Mouse (Mus musculus): ENCODE measurements around the gene Tbx10. TPM values are rescaled to one million over a fixed set of nuclear protein-coding genes. Genes with fewer than 3 reads are reported as not detected.
A peak's percentile ranks its signal among the peaks of the same experiment; 100 is the strongest.
"Not testable (repeated sequence)": the region's sequence is repeated elsewhere in the genome, so short reads cannot be mapped to it uniquely, and the experiment has no call there.

The Tbx10 gene
- polyA plus RNA-seq, 1 experiment from 2014 or later: not detected

GRCm38 (mm10) chr19:4033742-4034141 lies 41.2 kb downstream of the Tbx10 start:
- no peak for ATAC-seq (ENCODE audit: borderline replicate concordance, extremely low read depth, low FRiP score, low TSS enrichment)
- Histone ChIP-seq H3K36me3 (peaks cover 6% of the 10 kb centered on the region; the same call in 1 of the 2 replicates), H3K9me3 (no peaks in the 10 kb centered on the region), H3K9ac (no peak overlapping the region), H3K27me3 (no peaks in the 10 kb centered on the region), H3K27ac (no peak overlapping the region), H3K4me2 (no peak overlapping the region), H3K4me3 (no peak overlapping the region), H3K4me1 (peaks cover 4% of the 10 kb centered on the region; the same call in 1 of the 2 replicates)
- 44% methylated on average over 5 of the region's 5 CpGs for WGBS

- H3K4me1 ChIP-seq: peaks cover 4% of the 10 kb centered on the region; the same call in 1 of the 2 replicates
- no peaks in the 10 kb centered on the region for H3K27me3 ChIP-seq
- peak overlapping the region; percentile 23; the same call in 1 of the 2 replicates for H3K4me2 ChIP-seq
- no peak overlapping the region for H3K9ac ChIP-seq
- 68% methylated on average over 12 of the region's 12 CpGs for WGBS
- peaks cover 6% of the 10 kb centered on the region; the same call in 1 of the 2 replicates for H3K36me3 ChIP-seq
- ATAC-seq (ENCODE audit: borderline replicate concordance, extremely low read depth, low FRiP score, low TSS enrichment): no peak
- no peaks in the 10 kb centered on the region for H3K9me3 ChIP-seq
- no peak overlapping the region for H3K27ac ChIP-seq
- H3K4me3 ChIP-seq: no peak overlapping the region
Observed at GRCm38 (mm10) chr19:4036327-4037045, 43.9 kb downstream of the Tbx10 start.

- peak overlapping the region; percentile 63 for H3K4me3 ChIP-seq
- ATAC-seq (ENCODE audit: borderline replicate concordance, extremely low read depth, low FRiP score, low TSS enrichment): peak; percentile 56
- not testable (repeated sequence) for H3K9me3 ChIP-seq, H3K4me1 ChIP-seq, H3K36me3 ChIP-seq, H3K27me3 ChIP-seq
- H3K4me2 ChIP-seq: peak overlapping the region; percentile 74
- peak overlapping the region; percentile 59 for H3K9ac ChIP-seq
- WGBS: 23% methylated on average over 7 of the region's 8 CpGs
- peak overlapping the region; percentile 77 for H3K27ac ChIP-seq
Observed at GRCm38 (mm10) chr19:4037154-4037787, 44.7 kb downstream of the Tbx10 start.

GRCm38 (mm10) chr19:4037788-4038232 lies 45.3 kb downstream of the Tbx10 start, which contains the start of gene Gstp1:
TSS of gene Gstp1 (minus strand) at chr19:4037985.
- Histone ChIP-seq H3K9ac (peak within 1 kb of the TSS; percentile 59), H3K27ac (peak within 1 kb of the TSS; percentile 77), H3K27me3 (no peaks in the 10 kb centered on the region), H3K4me3 (peak within 1 kb of the TSS; percentile 63), H3K4me1 (peaks cover 4% of the 10 kb centered on the region; the same call in 1 of the 2 replicates), H3K36me3 (peaks cover 6% of the 10 kb centered on the region; the same call in 1 of the 2 replicates), H3K9me3 (no peaks in the 10 kb centered on the region), H3K4me2 (peak within 1 kb of the TSS; percentile 74)
- WGBS: under 1% methylated on average over 26 of the region's 26 CpGs
- ATAC-seq (ENCODE audit: borderline replicate concordance, extremely low read depth, low FRiP score, low TSS enrichment): peak; percentile 90; the same call in 1 of the 2 replicates

GRCm38 (mm10) chr19:4040941-4041340 lies 48.4 kb downstream of the Tbx10 start:
- not testable (repeated sequence) for ATAC-seq (ENCODE audit: borderline replicate concordance, extremely low read depth, low FRiP score, low TSS enrichment); H3K4me3 ChIP-seq; H3K27me3 ChIP-seq; H3K4me2 ChIP-seq; H3K9ac ChIP-seq; H3K4me1 ChIP-seq; H3K9me3 ChIP-seq; H3K36me3 ChIP-seq; H3K27ac ChIP-seq
- 77% methylated on average over 5 of the region's 5 CpGs for WGBS

GRCm38 (mm10) chr19:4041500-4041899 lies 48.9 kb downstream of the Tbx10 start:
- H3K4me1 ChIP-seq: peaks cover 12% of the 10 kb centered on the region
- not testable (repeated sequence) for H3K36me3 ChIP-seq; H3K4me2 ChIP-seq; H3K27ac ChIP-seq; H3K4me3 ChIP-seq; H3K9me3 ChIP-seq; H3K27me3 ChIP-seq; H3K9ac ChIP-seq; ATAC-seq (ENCODE audit: borderline replicate concordance, extremely low read depth, low FRiP score, low TSS enrichment)
- WGBS: 84% methylated on average over 3 of the region's 4 CpGs

GRCm38 (mm10) chr19:4042124-4042523 lies 49.6 kb downstream of the Tbx10 start:
- Histone ChIP-seq H3K9me3 (no peaks in the 10 kb centered on the region), H3K27ac (no peak overlapping the region), H3K36me3 (no peaks in the 10 kb centered on the region), H3K27me3 (no peaks in the 10 kb centered on the region), H3K4me2 (no peak overlapping the region), H3K4me3 (no peak overlapping the region), H3K9ac (no peak overlapping the region), H3K4me1 (peaks cover 10% of the 10 kb centered on the region)
- 62% methylated on average over 14 of the region's 14 CpGs for whole genome bisulfite sequencing
- ATAC-seq (ENCODE audit: borderline replicate concordance, extremely low read depth, low FRiP score, low TSS enrichment): no peak

- H3K9me3 ChIP-seq; H3K27me3 ChIP-seq; H3K4me1 ChIP-seq; H3K4me2 ChIP-seq; H3K9ac ChIP-seq; H3K4me3 ChIP-seq; H3K36me3 ChIP-seq; ATAC-seq (ENCODE audit: borderline replicate concordance, extremely low read depth, low FRiP score, low TSS enrichment); H3K27ac ChIP-seq: not testable (repeated sequence)
- WGBS: 80% methylated on average over 5 of the region's 5 CpGs
Observed at GRCm38 (mm10) chr19:4044109-4044508, 51.6 kb downstream of the Tbx10 start.

GRCm38 (mm10) chr19:4045966-4046865 lies 53.7 kb downstream of the Tbx10 start, which contains the start of gene Gstp2:
TSS of gene Gstp2 (minus strand) at chr19:4046023.
- H3K9ac ChIP-seq: no peak within 1 kb of the TSS
- H3K4me1 ChIP-seq: peaks cover 10% of the 10 kb centered on the region
- no peaks in the 10 kb centered on the region for H3K27me3 ChIP-seq
- peak; percentile 53; the same call in 1 of the 2 replicates for ATAC-seq (ENCODE audit: borderline replicate concordance, extremely low read depth, low FRiP score, low TSS enrichment)
- no peaks in the 10 kb centered on the region for H3K36me3 ChIP-seq
- no peaks in the 10 kb centered on the region for H3K9me3 ChIP-seq
- H3K27ac ChIP-seq: peak within 1 kb of the TSS; percentile 53
- peak within 1 kb of the TSS; percentile 43 for H3K4me2 ChIP-seq
- no peak within 1 kb of the TSS for H3K4me3 ChIP-seq
- WGBS: 23% methylated on average over 16 of the region's 16 CpGs

- Histone ChIP-seq H3K4me2 (no peak overlapping the region), H3K4me3 (no peak overlapping the region), H3K4me1 (peaks cover 10% of the 10 kb centered on the region), H3K9me3 (no peaks in the 10 kb centered on the region), H3K9ac (no peak overlapping the region), H3K27me3 (no peaks in the 10 kb centered on the region), H3K27ac (no peak overlapping the region), H3K36me3 (no peaks in the 10 kb centered on the region)
- ATAC-seq (ENCODE audit: borderline replicate concordance, extremely low read depth, low FRiP score, low TSS enrichment): no peak
- 68% methylated on average over 8 of the region's 8 CpGs for WGBS
Observed at GRCm38 (mm10) chr19:4046866-4047254, 54.3 kb downstream of the Tbx10 start.

- no peaks in the 10 kb centered on the region for H3K36me3 ChIP-seq
- no peak for ATAC-seq (ENCODE audit: borderline replicate concordance, extremely low read depth, low FRiP score, low TSS enrichment)
- WGBS: 13% methylated on average over 4 of the region's 4 CpGs
Observed at GRCm38 (mm10) chr19:4047859-4048258, 55.3 kb downstream of the Tbx10 start.

More at GRCm38 (mm10) chr19:4047859-4048258, 55.3 kb downstream of the Tbx10 start:
- Histone ChIP-seq H3K4me2 (no peak overlapping the region), H3K27ac (no peak overlapping the region), H3K4me3 (no peak overlapping the region), H3K27me3 (no peaks in the 10 kb centered on the region), H3K4me1 (peaks cover 10% of the 10 kb centered on the region), H3K9me3 (no peaks in the 10 kb centered on the region), H3K9ac (no peak overlapping the region)

Measured in lung, embryonic 15.5 days (tissue).